Mouse (Mus musculus) adipocyte (in vitro differentiated cells): ENCODE measurements at regions not wholly inside any gene's neighbourhood (a gene's known extent, or its start where the extent isn't known, plus 50 kb on each side); places are given as distances from the start of the nearest gene placed in this dataset.

ENCODE experiments used
- DNase-seq: peaks from one replicate; pipeline ENCODE4 v3.0.0-alpha.2; 2016; ENCODE audit warnings: low spot score

DNA sequence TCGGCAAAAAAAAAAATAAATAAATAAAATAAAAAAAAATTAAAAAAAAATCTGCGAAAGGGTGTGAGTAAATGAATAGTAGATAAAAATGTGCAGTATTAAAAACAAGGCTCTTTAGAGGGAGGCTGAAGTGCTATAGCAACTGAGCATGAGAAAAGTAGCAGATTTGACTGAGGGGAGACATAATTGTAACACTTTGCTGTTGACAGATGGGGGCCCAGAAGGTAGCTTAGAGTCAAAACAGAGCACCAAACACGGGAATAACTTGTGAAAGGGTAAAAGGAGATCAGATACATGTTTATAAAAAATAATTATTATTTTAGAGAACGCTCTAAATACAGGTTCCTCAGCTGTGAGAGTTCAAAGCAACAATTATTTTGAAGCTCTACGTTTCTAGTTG is 605.1 kb downstream of the Tmem182 start:
- no peak for DNase-seq

DNA sequence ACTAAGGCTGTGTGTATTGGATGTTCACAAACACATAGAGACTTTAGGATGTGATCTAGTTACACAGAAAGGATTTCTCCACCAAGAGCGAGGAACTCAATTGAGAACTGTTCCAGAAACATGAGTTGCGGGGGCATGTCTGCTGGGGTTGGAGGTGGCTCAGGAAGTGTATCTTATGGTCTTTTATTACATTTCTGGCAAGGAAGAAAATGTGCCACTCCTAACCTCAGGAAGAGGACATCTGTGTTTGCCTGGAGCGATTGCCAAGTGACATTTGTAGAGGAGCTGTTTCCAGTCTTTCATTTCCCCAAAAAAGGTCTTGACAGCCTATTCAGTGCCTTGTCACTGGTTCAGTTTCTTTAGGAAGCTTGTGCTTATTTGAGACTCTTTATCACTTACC is 606.2 kb downstream of the Tmem182 start:
- DNase-seq = no peak

DNA sequence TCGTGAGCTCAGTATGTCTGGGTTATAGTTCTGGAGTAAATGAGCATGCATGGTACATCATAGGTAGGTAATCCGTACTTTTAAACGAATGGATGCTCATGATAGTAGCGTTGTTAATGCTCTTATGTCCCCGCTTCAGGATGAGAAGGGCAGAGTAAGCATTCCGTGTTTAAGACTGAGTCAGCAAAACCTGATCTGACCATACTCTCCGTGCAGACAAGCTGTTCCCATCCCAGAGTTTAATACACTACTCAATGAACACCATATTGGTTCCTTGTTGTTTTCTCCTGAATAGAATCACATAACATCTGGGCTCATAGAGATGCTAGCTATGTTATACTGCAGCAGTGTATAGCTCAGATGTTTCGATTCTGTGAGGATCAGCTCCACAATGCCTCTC is 606.7 kb downstream of the Tmem182 start:
- no peak for DNase-seq

DNA sequence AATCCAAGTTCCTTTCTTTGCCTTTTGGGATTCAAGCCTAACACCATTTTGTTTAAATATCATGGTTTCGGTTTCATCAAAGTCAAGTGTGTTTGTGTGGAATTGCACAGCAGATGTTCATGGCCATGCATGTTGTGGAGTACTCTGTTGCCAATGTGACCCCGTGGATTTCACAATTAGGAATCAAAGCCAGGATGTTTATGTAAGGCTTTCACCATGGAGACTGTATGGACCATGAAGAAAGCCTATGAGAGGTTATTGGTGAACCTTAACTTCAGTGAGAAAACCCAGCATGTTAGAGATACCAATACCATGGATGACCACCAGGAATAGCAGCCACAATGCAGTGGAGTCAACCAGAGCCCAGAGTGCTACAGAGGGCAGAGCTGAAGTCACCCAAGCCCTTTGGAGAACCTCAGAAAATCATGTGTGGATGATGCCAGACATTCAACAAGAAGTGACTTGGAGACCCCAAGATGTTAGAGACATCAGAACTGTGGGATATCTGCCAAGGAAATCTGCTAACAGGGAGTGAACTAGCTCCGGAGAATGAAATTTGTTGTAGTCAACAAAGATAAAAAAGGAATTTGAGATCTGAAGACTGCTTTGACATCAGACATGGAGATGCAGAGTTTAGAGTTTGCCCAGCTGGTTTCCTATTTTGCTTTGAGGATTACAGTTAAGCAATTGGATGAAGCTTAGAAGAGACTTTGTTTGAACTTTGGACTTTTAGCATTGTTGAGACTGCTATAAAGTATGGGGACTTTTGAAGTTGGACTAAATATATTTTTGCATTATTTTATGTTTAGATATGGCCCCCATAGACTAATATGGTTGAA is 615.3 kb downstream of the Tmem182 start:
- no peak for DNase-seq

GRCm38 (mm10) chr1:41427853-41428252 is 622.5 kb downstream of the Tmem182 start:
- no peak for DNase-seq

GRCm38 (mm10) chr1:41431127-41431690 is 625.8 kb downstream of the Tmem182 start:
- peak; percentile 9 for DNase-seq

- DNase-seq = no peak
Observed at GRCm38 (mm10) chr1:41435379-41435778, 630.0 kb downstream of the Tmem182 start.

DNA sequence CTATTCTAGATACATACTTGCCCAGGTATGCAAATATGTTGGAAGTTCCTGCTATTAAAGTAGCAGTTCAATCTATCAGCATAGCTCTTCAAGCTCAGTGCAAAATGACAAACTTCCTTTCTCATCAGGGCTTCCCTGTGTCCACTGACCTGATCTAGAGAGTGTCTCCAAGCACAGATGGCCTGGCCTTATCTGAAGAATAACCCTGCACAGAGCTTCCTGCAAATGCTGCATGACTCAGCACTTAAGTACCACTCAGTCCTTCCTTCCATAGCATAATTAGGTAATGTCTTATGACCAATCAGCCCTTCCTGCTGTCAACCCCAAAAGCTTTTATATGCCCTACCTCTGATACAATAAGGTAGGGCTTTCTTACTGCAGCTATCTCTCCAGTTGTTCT is 644.6 kb downstream of the Tmem182 start:
- no peak for DNase-seq
